Mouse (Mus musculus): Measurements from ENCODE around the gene Rassf8.
A peak's percentile ranks its signal among the peaks of the same experiment; 100 is the strongest.

The Rassf8 gene

DNA sequence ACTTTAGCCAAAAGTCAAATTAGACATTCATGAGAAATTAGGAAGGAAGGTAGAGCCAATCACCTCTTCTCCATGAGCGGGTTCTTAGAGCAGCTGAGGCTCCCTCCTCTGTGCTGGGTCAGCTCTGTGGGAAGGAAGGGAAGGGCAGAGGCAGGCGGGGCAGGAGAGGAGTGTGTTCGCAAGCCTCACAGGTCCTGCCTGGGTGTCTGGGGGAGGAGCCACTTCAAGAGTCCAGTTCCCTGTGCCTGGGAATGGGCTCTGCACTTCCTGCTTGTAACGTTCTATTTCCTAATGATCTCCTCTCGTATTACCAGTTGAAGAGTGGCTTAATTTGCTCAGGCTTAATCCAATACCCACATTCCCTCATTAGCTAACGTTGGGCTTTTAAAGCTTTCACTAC is 32.8 kb downstream of the Rassf8 start:
- no peak for DNase-seq (ENCODE audit: low spot score in 2 of 2)

- DNase-seq (ENCODE audit: low spot score in 2 of 2), result no peak
Observed at GRCm38 (mm10) chr6:145780180-145780802, 33.7 kb downstream of the Rassf8 start.

GRCm38 (mm10) chr6:145781256-145781655 is 34.7 kb downstream of the Rassf8 start:
- no peak for DNase-seq (ENCODE audit: low spot score in 2 of 2)

- DNase-seq (ENCODE audit: low spot score in 2 of 2), result no peak
Observed at GRCm38 (mm10) chr6:145781966-145782365, 35.4 kb downstream of the Rassf8 start.

DNA sequence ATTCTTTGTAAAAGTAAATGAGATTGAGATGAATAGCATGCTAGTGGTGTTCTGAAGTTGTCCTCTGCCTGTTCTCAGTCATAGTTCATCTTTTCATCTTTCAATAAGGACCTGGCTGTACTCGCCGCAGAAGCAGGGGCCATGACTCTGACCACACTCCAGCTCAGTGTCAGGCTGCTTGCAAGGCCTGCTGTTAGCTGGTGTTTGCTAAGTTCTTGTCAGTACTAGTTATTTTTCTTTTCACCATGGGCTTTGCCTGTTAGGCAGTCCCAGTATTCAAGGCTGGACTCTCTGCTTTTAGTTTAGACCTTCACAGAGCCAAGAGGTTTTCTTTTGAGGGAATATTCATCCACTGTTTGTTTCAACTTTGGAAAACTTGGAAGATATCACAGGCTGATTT is 40.8 kb downstream of the Rassf8 start:
- DNase-seq (ENCODE audit: low spot score in 2 of 2), result no peak

- DNase-seq (ENCODE audit: low spot score in 2 of 2), result no peak
Observed at GRCm38 (mm10) chr6:145789738-145790137, 43.2 kb downstream of the Rassf8 start.

- DNase-seq (ENCODE audit: low spot score in 2 of 2), result no peak
Observed at GRCm38 (mm10) chr6:145792373-145792772, 45.8 kb downstream of the Rassf8 start.

DNA sequence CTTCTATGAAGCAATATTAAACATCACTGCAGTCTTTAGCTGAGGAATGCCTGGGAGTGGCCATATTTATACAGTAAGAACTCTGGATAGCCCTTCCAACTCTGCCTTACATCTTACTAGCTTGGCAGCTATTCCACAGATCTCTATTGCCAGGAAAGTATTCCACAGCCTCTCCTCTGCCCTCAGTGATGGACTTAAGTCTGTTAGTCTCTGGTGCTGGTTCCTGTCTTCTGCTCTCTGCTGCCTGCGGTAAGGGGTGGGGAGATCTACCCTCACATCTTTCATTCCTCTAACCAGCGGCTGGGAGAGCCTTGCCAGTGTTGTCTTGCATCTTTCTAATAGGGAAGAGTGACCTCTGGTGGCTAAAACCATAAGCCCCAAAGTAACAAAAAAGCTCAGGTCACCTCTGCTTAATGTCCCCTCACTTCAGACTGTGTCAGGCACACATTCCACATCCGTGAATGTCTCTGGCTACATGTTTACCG is 46.6 kb downstream of the Rassf8 start:
- peak in 1 of 2 experiments; percentile 44 for DNase-seq (ENCODE audit: low spot score in 2 of 2)

DNA sequence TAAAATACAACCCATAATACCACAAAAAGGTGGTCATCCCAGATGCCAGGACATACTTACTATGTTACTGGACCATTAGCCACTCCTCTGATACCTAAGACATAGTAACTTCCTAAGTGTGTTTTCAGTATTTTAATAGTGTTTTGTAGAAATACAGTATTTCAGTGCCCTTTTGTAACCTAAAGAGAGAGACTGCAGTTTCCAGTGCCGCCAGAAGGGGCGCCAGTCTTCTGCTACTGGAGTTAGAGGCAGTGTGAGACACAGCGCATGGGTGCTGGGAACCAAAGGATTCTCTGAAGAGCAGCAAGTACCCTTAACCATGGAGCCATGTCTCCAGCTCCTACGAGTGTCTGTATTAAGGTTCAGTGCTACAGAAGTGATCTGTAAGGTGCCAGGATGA is 48.1 kb downstream of the Rassf8 start:
- no peak for DNase-seq (ENCODE audit: low spot score in 2 of 2)

GRCm38 (mm10) chr6:145796191-145797023 is 49.9 kb downstream of the Rassf8 start:
- no peak for DNase-seq (ENCODE audit: low spot score in 2 of 2)

DNA sequence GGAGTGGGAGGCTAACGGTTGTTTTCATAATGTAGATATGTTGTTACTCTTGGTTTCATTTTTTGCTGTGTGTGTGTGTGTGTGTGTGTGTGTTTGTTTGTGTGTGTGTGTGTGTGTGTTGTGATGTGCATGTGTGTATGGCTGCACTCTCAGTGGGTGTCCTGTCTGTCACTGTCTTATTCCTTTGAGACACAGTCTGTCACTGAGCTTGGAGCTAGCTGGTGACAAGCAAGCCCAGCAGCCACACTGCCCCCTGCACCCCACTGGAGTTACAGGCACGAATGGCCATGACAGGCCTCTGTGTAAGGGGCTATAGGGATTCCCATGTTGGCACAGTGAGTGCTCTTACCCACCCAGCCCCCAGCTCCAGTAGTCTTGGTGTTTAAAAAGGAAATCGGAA is 51.1 kb downstream of the Rassf8 start:
- no peak for DNase-seq (ENCODE audit: low spot score in 2 of 2)

DNA sequence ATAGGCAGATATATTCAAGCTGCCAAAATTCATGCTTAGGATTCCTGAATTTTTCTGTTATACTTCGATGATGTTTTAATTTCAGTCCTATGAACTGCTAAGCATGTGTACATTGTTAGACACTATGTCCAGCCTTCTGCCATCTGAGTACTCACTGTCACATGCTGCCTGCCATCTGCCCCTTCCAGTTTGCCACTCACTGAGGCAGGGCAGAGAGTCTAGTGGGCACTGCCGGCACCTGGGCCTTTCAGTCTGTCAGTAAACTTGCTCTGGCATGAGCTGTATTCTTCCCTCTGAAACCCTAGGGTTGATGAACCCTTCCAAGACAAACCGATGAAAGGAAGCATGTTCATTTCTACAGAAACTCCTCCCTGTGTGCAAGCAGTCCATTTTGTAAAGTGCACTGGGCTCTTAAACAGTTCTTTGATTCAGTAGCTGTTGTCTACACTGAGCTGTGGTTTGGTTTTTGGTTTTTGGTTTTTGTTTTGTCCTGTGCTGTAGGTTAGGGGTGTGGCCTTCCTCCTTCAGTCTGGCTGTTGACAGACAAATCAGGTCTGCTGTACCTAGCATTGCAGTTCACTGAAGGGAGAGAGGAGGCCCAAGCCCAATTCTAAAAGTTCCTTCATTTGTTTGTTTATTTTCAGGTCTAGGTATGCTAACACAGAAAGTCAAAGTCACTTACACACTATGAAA is 55.4 kb downstream of the Rassf8 start:
- no peak for DNase-seq (ENCODE audit: low spot score in 2 of 2)

DNA sequence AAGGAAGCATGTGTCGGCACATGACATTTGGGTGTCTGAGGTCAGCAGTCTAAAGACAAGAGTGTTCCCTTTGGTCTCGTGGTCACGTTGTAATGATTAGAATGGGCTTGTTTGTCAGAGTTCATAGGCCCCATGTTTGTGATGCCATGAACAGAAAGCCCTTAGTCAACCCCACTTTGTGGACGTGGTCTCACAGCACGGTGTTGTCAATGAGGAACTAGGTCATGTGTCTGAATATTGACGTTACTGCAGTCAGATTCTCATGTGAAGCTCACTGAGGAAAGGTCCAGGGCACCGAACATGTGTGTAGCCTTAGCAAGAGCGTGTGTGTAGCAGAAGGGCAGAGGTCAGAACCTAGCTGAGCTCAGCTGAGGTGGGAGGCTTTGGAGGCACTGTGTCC is 56.3 kb downstream of the Rassf8 start:
- DNase-seq (ENCODE audit: low spot score in 2 of 2), result no peak

DNA sequence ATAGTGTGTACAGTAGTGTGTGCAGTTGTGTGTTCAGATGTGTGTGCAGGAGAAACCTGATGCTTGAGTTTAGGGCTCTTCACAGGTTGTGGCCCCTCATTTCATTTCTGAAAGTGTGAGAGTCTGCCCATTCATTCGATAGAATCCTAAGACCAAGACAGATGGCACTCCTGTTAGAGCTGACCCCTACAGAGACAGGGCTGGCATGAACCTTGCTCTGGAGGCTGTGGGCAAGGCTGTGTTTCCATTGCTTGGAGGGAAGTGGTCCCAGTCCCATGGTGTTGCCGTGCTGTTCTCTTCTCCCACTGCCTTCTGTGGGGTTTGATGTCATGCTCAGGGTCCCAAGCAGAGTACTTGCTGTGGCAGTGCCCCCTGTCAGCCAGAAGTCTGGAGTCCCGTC is 57.7 kb downstream of the Rassf8 start:
- DNase-seq (ENCODE audit: low spot score in 2 of 2), result no peak

GRCm38 (mm10) chr6:145806784-145807183 is 60.2 kb downstream of the Rassf8 start:
- DNase-seq (ENCODE audit: low spot score in 2 of 2), result no peak

DNA sequence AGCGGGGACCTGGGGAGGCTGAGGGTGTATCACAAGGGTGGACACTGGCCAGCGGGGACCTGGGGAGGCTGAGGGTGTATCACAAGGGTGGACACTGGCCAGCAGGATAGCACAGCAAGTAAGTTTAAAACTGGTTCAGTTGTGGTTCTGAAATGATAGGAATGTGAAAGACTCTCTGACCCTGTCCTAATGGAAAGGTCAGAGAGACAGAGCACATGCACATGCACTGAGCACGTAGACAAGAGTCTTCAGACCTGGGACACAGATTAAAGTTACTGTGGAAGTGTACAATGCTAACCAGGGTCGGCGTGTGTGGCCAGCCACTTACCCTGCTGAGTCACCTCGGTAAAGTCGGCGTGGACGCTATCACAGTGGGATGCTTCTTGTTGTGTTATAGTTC is 61.4 kb downstream of the Rassf8 start:
- no peak for DNase-seq (ENCODE audit: low spot score in 2 of 2)

GRCm38 (mm10) chr6:145809566-145809965 is 63.0 kb downstream of the Rassf8 start:
- no peak for DNase-seq (ENCODE audit: low spot score in 2 of 2)

- DNase-seq (ENCODE audit: low spot score in 2 of 2), result no peak
Observed at GRCm38 (mm10) chr6:145810015-145810414, 63.5 kb downstream of the Rassf8 start.

DNA sequence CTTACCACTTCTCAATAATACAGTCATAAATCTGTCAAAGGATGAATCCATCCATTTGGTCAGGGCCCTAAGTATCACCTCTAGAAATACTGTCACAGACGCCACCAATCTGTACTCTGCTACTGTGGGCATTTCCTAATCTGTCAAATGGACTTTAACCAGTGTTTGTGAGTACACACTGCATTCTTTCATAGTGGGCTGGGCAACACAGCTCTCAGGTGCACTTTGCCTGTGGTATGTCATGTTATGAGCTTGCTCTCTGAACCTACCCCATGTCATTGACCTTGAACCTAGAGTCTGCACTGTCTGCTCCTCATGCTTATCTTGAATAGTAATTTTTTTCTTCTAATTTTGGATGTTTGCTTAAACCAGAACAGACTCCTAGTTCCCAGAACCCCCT is 64.6 kb downstream of the Rassf8 start:
- DNase-seq (ENCODE audit: low spot score in 2 of 2), result no peak

- peak in 1 of 2 experiments; percentile 34 for DNase-seq (ENCODE audit: low spot score in 2 of 2)
Observed at GRCm38 (mm10) chr6:145815200-145815599, 68.7 kb downstream of the Rassf8 start.

GRCm38 (mm10) chr6:145819151-145819550 is 72.6 kb downstream of the Rassf8 start:
- DNase-seq (ENCODE audit: low spot score in 2 of 2), result no peak

DNA sequence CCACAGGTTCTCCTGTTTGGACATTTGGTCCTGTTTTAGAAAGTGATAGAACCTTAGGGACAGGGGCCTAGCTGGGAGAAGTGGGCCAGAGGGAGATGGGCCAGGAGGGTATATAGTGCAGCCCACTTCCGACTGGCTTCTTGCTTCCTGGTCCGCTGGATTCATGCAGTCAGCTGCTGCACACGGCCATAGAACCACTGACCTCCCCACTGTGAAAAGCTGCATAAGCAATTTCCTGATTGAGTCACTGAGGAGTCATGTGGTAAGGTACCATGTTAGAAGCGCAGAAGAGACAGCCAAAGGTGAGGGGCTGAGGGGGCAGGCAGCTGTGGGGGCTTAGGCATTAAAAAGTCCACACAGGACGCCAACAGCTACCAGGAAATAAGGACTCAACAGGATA is 75.7 kb downstream of the Rassf8 start:
- no peak for DNase-seq (ENCODE audit: low spot score in 2 of 2)

- no peak for DNase-seq (ENCODE audit: low spot score in 2 of 2)
Observed at GRCm38 (mm10) chr6:145823103-145823502, 76.6 kb downstream of the Rassf8 start.

Data from cerebellum, postnatal 4 days (tissue).